Mouse (Mus musculus) spleen, postnatal 14 days (tissue): ENCODE measurements around the gene Arpc5.
"Not testable (repeated sequence)": the region's sequence is repeated elsewhere in the genome, so short reads cannot be mapped to it uniquely, and the experiment has no call there.

Source experiments
- DNase-seq, 2 experiments: peaks; one replicate each; pipeline ENCODE4 v3.0.0; 2021 to 2022; ENCODE audit warnings: low spot score in 2 of 2

The Arpc5 gene

GRCm38 (mm10) chr1:152766032-152766772 lies at the start of gene Arpc5, which contains the start of gene Rgl1:
TSS of gene Arpc5 (plus strand) at chr1:152766542.
TSS of gene Rgl1 (minus strand) at chr1:152766351.
- DNase-seq = peak; percentile 93 to 94

- no peak for DNase-seq
Measured at GRCm38 (mm10) chr1:152717329-152717728, 49.0 kb upstream of the Arpc5 start.

- no peak for DNase-seq
Measured at GRCm38 (mm10) chr1:152718200-152718599, 48.1 kb upstream of the Arpc5 start.

- DNase-seq = no peak
Measured at GRCm38 (mm10) chr1:152720969-152721368, 45.4 kb upstream of the Arpc5 start.

- DNase-seq = no peak
Measured at GRCm38 (mm10) chr1:152721535-152722198, 44.7 kb upstream of the Arpc5 start.

- no peak for DNase-seq
Measured at GRCm38 (mm10) chr1:152724286-152724685, 42.1 kb upstream of the Arpc5 start.

- no peak for DNase-seq
Measured at GRCm38 (mm10) chr1:152726095-152726494, 40.2 kb upstream of the Arpc5 start.

GRCm38 (mm10) chr1:152727604-152728236 lies 38.6 kb upstream of the Arpc5 start:
- DNase-seq = no peak

GRCm38 (mm10) chr1:152738793-152739192 lies 27.5 kb upstream of the Arpc5 start:
- no peak for DNase-seq

GRCm38 (mm10) chr1:152739374-152739773 lies 27.0 kb upstream of the Arpc5 start:
- no peak for DNase-seq

GRCm38 (mm10) chr1:152743095-152743826 lies 23.1 kb upstream of the Arpc5 start:
- DNase-seq = no peak

- DNase-seq = peak; percentile 20 to 57
Measured at GRCm38 (mm10) chr1:152746426-152746825, 19.9 kb upstream of the Arpc5 start.

GRCm38 (mm10) chr1:152749276-152749675 lies 17.1 kb upstream of the Arpc5 start:
- no peak for DNase-seq

- DNase-seq = no peak
Measured at GRCm38 (mm10) chr1:152750312-152750965, 15.9 kb upstream of the Arpc5 start, which contains the start of gene Apobec4. TSS of gene Apobec4 (plus strand) at chr1:152750551.

GRCm38 (mm10) chr1:152761791-152762190 lies 4.6 kb upstream of the Arpc5 start:
- DNase-seq = no peak

GRCm38 (mm10) chr1:152766804-152767748 lies 734 bp downstream of the Arpc5 start:
- DNase-seq = no peak

GRCm38 (mm10) chr1:152767749-152768488 lies 1.6 kb downstream of the Arpc5 start:
- peak; percentile 72 to 82 for DNase-seq

- no peak for DNase-seq
Measured at GRCm38 (mm10) chr1:152771016-152771415, 4.7 kb downstream of the Arpc5 start.

- not testable (repeated sequence) for DNase-seq
Measured at GRCm38 (mm10) chr1:152774601-152775000, 8.3 kb downstream of the Arpc5 start.
